In genomic region chr11:73023099-73023498, GRCm38 (mm10) we compare ENCODE assay signal across 7 mouse cellular contexts. TPM values are rescaled to one million over a fixed set of nuclear protein-coding genes. Genes with fewer than 3 reads are reported as not detected.
DNase-seq lines count a peak whose midpoint lies in the region.

No protein-coding gene starts in this region.

- H3K4me1 ChIP-seq in hindbrain, embryonic 10.5 days (replicated peaks), result peaks cover 32% of the 10 kb centered on the region

- H3K9me3 ChIP-seq in hindbrain, embryonic 10.5 days, result no peaks in the 10 kb centered on the region

- no peak overlapping the region for H3K4me3 ChIP-seq in hindbrain, embryonic 10.5 days

- DNase-seq in Muller cell, postnatal 12 days (ENCODE audit: inconsistent ontology term), result peak; percentile 75
- peak; percentile 56 for DNase-seq in adrenal gland, postnatal 10 days
- DNase-seq in gastrocnemius, adult 18-20 months (ENCODE audit: low spot score), result peak; percentile 85
- DNase-seq in left cerebral cortex, adult 9 months (ENCODE audit: low spot score in 2 of 2), result peak; percentile 78 to 93
- DNase-seq in telencephalon, adult 2 months (ENCODE audit: low read depth, low spot score), result peak; percentile 95
- DNase-seq in hindbrain, embryonic 10.5 days (ENCODE audit: low spot score), result no peak
- no peak for DNase-seq in spleen, postnatal 36 days (ENCODE audit: low spot score in 2 of 2)

- H3K36me3 ChIP-seq in hindbrain, embryonic 10.5 days, result no peaks in the 10 kb centered on the region

- peaks cover 54% of the 10 kb centered on the region for H3K27me3 ChIP-seq in hindbrain, embryonic 10.5 days (ENCODE audit: insufficient read depth, poor library complexity, severe bottlenecking)

- WGBS in hindbrain, embryonic 10.5 days, result 58% methylated on average over 9 of the region's 9 CpGs

- no peak overlapping the region for H3K27ac ChIP-seq in hindbrain, embryonic 10.5 days

RNA-seq across cellular contexts. Expression of gene Camkk1, which starts 4.3 kb away (rescaled TPM):
- total RNA-seq in adrenal gland, postnatal 10 days (2021), result 1 to 10 TPM; 1.3 to 1.9 TPM
- total RNA-seq in gastrocnemius, adult 18-20 months (2021), result under 1 TPM; 0.55 to 0.64 TPM
- polyA plus RNA-seq in hindbrain, embryonic 10.5 days (2016; fragmentation: Nextera tagmentation; extraction: Ambion mirVana), result 5.8 and 6.6 TPM in 2 replicates

RNA-seq across cellular contexts. Expression of gene P2rx1, which starts 24.2 kb away (rescaled TPM):
- total RNA-seq in adrenal gland, postnatal 10 days (2021), result 1 to 10 TPM; 1.3 TPM
- total RNA-seq in gastrocnemius, adult 18-20 months (2021), result under 1 TPM; 0.62 to 0.78 TPM
- 0.83 and 1.8 TPM in 2 replicates for polyA plus RNA-seq in hindbrain, embryonic 10.5 days (2016; fragmentation: Nextera tagmentation; extraction: Ambion mirVana)

RNA-seq across cellular contexts. Expression of gene Ncbp3, which starts 24.5 kb away (rescaled TPM):
- 10 to 100 TPM in 1 of 2 experiments, 1 to 10 TPM in 1; 9.1 to 11.7 TPM for total RNA-seq in adrenal gland, postnatal 10 days (2021)
- 1 to 10 TPM; 2.3 to 2.4 TPM for total RNA-seq in gastrocnemius, adult 18-20 months (2021)
- 10.5 and 12.4 TPM in 2 replicates for polyA plus RNA-seq in hindbrain, embryonic 10.5 days (2016; fragmentation: Nextera tagmentation; extraction: Ambion mirVana)

Comparison
In these comparisons a context has a peak if more than half of its experiments do, and no peak if none do; other contexts are left out.
1. DNase-seq: peak in Muller cell, postnatal 12 days (single experiment), adrenal gland, postnatal 10 days (single experiment), gastrocnemius, adult 18-20 months (single experiment), left cerebral cortex, adult 9 months (2 of 2) and telencephalon, adult 2 months (single experiment); none in hindbrain, embryonic 10.5 days (single experiment) and spleen, postnatal 36 days (0 of 2).